ENCODE assay signal across 20 mouse cellular contexts in genomic region chr17:6186651-6187050, GRCm38 (mm10).
DNase-seq lines count a peak whose midpoint lies in the region; ATAC-seq lines count a peak whose summit lies in the region.
"Had no signal": no experiment of that assay in that cellular context is flagged by ENCODE, and none has a peak within 500 bp of the region (broad histone marks: within the 10 kb centered on the region; RNA-seq: fewer than 3 reads in every experiment).

No protein-coding gene starts in this region.

- ATAC-seq in granulocyte monocyte progenitor cell, adult 5-6 weeks (replicated peaks; ENCODE audit: poor library complexity, severe bottlenecking): peak; percentile 72
- ATAC-seq in megakaryocyte, adult 5-6 weeks (ENCODE audit: poor library complexity, severe bottlenecking): peak; percentile 64
- no peak for ATAC-seq in frontal cortex, adult (ENCODE audit: low TSS enrichment)
- ATAC-seq: forebrain, embryonic 14.5 days; forebrain, postnatal 0 days; hindbrain, postnatal 0 days; inflammation-experienced regulatory T-cells, adult 6 months; intestine, embryonic 16.5 days had no signal

- peak; percentile 33 for DNase-seq in MEL-GATA-1-ER (ENCODE audit: extremely low read depth, low read depth)
- no peak for DNase-seq in spleen, postnatal 36 days (ENCODE audit: low spot score in 2 of 2)
- DNase-seq in heart, adult 18-20 months: no peak
- DNase-seq in lung, postnatal 14 days: no peak
- DNase-seq: adrenal gland, adult 2 months; adrenal gland, postnatal 14 days; cerebellum, adult 18-20 months; cerebellum, adult 9-10 months; cerebellum, postnatal 14 days; forebrain, postnatal 0 days; gastrocnemius, postnatal 25 days; heart, postnatal 10 days; heart, postnatal 36 days had no signal
